Mouse (Mus musculus) heart, adult 8-10 months (tissue): ENCODE measurements at regions not wholly inside any gene's neighbourhood (a gene's known extent, or its start where the extent isn't known, plus 50 kb on each side); places are given as distances from the start of the nearest gene placed in this dataset.

Source experiments
- DNase-seq: peaks from one replicate; pipeline ENCODE4 v3.0.0; 2022; ENCODE audit warnings: low spot score

DNA sequence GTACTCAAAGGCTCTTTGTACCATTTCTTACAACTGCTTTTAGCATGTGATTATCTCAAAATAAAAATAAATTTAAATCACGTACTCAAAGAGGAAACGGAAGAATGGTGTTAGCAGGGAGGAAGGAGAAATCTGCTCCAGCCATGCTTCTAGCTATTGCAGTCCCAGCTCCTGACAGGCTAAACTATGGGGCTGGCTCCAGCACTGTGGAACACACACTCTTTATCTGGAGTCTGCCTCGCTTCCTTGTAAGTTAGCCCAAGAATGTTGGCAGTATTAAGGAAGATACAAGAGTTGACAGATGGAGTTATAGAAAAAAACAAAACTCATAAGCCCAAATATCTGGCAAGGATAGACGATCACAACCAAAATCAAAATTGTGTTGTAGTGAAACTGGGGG, 161.5 kb upstream of the AI593442 start:
- no peak for DNase-seq

DNA sequence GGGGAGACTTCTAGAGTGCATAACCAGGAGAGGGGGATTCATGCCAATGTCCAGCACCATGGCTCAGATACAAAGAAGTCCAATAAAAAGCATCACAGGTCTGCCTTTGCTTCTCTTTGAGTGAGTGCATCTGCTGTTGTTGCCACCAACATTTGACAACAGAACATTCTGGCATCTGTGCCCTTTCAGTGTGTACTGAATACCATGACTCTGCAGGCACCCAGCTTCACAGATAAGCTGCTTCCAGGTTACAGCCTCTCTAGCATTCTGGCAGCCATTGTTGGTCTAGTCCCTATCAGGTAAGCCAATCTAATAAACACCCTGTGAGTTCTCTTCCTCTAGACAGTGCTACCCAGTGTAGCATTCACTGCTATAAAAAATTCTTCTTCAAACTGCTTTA, 160.4 kb upstream of the AI593442 start:
- DNase-seq: peak; percentile 11

DNA sequence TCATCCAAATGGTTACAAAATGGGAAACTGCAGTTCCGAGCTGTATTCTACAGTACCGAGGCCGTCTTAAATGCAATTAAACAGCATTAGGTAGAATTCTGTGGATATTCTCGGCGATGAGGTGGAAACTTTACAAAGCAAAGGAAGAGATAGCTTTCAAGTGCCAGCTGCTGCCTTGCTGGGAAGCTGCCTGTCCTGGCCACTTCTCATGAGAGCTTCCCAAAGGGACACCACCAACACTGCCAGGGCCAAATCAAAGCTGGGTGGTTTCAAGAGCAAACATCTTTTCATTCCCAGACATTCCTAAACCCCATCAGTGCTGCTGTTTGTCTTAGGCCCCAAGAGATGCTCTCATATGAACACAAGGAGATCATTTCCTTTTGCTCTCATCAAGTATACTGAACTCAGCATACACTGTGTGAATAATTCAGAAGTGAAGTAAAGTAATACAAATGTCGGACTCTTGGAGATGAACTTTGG, 156.6 kb upstream of the AI593442 start:
- peak; percentile 45 for DNase-seq

DNA sequence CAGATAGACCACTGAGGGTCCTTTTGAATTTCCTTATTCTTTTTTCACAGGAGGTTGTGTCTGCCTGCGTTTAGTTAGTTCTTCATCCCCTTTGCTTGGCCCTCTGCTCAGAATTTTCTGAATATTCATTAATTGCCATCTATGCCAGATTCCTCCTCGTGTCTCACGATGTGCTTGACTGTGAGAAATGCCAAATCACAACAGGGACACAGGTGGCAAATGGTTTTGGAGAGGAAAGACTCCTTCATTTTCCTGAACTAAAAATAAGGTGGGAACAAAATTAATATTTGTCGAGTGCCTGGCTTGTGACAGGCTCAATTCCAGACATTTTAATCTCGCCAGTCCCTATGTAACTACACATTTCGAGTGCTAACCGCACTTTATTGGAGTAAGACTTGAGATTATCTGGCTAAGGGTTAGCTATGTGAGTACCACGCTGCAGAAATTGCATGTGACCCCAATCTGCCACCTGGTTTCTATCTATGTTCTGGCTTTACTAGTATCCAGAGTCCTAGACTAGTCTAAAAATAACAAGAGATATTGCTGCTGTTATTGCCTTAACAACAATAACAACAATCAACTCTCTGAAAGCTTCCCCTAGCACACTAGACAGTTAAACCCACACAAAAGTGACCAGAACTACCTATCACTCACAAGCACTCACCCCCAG, 156.0 kb upstream of the AI593442 start:
- DNase-seq: peak; percentile 48

DNA sequence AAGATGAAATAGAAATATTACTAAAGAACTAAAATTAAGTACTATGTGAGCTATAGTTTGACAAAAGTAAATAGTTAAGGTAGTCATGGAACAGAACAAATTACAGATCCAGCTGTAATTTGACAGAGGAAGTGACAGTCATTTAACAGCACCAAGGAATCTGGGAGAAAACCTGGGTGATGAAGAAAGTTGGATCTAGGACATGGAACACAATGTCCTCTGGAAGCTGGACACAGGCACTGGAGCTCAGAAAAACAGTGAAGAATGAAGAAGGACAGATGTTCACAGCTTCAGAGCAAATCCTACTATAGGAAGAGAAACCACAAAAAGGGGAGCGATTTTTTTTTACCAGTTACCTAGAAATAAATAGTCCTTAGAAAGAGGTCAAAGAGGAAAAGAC, 147.2 kb upstream of the AI593442 start:
- peak; percentile 12 for DNase-seq

DNA sequence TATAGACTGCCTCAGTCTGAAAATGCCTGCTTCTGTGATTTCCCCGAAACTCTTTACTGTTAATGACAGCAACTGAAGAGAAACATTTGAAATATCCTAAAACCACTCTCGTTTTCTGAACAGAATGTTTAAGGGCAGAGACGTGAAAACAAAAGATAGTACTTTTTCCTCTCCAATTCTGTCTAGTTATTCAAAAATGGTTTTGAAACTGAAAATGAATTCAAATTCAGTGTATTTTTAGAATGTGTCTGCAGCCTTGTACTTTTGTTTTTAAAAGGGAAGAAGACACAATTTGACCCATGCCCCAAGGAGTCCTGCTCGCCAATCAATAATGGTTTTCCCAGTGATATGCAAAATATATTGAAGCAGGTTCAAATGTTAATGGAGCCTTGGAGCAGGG, 136.7 kb upstream of the AI593442 start:
- no peak for DNase-seq

DNA sequence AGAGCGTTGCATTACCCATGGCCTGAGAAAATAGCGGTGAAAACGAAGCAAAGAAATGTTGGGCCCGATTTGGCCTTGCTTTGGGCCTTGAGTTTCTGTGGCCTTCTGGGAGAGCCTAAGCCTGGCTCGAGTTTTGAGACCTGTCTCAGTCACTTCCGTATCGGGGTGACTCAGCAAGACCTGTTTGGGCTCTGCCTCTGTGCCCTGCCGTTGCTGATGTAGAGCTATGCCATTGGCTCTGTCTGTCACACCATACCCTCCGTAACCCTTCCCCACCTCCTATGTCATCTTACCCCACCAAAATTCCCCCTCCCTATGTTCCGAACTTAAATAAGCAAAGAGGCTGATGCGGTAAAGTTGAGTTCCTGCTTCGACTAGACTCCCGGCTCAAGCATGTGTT, 123.4 kb upstream of the AI593442 start:
- DNase-seq: no peak

DNA sequence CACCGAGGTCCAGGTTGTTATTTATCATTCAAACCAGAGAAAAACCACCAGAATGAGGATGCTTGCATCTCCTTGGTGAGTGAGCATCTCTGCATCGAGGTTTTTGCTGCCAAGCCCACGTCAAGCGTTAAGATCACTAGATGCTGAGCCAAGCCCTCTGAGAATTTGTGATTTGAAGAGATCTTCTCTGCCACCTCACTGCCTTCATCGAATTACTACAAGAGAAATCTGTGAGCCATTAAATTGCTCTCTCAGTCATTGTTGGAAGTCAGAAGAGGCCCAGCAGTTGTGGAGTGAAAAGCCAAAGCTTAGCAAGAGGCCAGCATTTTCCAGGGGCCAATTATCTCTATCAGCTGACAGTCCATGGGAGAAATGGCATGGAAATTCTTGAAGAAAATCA, 122.2 kb upstream of the AI593442 start:
- no peak for DNase-seq

DNA sequence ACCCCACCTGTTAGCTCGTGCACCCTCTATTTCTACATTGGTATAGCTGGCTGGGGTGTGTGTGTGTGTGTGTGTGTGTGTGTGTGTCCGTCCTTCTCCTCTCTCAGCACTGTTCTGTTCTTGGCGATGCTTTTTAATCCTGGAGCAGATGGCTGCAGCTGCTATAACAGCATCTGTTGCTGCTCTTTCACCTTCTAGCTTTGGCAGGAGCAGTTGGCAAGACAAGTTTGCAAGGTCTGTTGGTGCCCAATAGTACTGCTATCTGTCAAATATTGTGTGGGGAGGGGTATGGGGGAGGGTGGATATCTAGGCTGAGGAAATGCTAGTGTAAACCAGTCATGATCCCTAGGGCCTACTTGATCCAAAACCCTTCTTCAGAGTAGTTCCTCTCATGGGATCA, 120.9 kb upstream of the AI593442 start:
- peak; percentile 5 for DNase-seq

DNA sequence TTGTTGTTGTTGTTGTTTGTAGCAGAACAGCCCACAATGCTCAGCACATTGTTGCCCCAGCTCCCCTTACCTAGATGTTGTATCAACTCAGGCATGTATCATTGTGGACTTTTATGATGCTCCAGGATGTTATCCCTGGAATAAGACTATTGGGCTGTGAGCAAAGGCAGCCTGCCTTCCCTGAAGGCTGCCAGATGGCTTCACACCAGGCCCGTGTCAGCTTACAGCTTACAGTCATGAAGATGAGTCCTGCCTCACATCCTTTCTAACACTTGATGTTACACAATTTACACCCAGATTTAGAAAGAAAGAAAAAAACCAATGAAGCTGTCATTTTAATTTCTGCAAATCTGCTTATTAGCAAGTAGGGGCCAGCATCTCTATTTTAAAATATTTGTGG, 113.0 kb upstream of the AI593442 start:
- no peak for DNase-seq

DNA sequence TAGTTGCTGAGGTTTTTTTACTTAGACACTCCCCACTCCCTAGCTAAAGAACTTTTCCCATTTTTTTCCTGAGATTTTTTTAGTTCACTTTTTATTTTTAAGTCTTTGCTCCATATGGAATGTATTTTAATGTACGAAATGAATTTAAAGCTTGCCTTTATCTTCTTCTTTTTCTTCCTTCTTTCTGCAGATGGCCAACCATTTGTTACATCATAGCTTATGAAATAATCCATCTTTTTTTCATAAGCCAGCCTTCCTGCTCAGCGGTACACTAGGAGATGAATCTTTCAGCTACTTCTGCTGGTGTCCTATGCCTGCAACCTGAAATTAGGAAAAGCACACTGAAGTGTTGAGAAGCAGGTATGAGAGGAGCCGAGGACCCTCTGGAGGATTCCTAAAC, 102.9 kb upstream of the AI593442 start:
- DNase-seq: no peak

DNA sequence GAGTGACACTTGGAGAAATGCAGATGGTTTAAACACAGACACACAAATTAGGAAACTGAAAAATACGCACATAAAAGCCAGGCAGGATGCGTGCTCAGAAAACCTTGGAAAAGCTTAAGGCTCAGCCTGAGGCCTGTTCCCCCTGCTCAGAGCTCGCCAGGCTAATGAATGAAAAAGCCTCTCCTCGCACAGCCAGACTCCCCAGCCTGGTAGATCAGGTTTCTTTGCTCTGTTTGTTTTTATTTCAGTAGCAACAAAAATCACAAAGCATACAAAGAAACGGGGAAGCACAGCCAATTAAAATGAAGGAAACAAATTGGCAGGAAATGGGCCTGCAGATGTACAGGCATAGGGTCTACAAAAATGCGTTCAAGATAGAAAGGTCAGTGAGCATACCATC, 97.0 kb upstream of the AI593442 start:
- DNase-seq: no peak

DNA sequence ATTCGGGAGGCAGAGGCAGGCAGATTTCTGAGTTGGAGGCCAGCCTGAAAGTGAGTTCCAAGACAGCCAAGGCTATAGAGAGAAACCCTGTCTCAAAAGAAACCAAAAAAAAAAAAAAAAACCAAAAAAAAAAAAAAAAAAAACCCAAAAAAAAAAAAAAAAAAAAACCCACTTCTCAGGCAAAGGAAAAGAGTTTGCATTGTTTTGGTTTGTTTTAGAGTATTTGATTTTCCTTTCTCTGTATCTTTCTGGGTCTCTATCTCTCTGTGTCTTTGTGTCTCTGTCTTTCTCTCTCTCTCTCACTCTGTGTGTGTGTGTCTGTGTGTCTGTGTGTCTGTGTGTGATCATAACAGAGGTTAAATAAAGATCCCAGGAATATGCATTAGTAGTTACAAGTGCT, 95.7 kb upstream of the AI593442 start:
- DNase-seq: no peak

DNA sequence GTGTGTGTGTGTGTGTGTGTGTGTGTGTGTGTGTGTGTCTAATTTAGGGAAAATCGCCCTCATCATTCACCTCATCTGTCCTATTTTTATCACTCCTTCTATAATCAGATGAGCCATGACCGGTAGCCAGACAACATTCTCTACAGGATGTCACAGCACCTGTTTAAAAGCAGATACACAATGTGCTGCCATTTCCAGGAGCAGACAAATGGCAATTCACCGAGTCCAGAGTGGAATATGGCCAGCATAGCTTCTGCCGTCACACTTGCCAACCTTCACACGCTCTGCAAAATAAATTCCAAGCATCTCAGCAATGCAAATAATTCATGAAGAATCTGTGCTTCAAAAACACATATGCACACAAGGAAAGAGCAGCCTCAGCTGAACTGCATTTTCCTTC, 88.5 kb upstream of the AI593442 start:
- no peak for DNase-seq

DNA sequence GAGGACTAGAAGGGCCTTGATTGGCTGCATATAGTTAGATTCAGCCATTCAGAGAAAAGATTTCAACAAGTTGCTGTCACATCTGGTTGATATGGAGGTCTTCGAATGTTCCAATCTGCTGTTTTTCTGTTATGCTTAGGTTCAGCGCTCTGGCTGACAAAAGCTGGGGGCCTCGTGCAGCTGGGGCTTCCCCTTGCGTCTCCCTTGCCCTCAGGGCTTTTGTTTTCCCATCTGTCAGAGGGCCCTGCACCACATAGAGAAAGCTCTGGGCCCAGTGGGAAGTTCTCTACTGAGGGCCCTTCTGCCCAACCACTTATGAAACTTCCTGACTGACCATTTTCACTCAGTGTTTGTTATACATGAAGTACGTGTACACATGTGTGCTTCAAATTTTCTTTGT, 86.2 kb upstream of the AI593442 start:
- no peak for DNase-seq

DNA sequence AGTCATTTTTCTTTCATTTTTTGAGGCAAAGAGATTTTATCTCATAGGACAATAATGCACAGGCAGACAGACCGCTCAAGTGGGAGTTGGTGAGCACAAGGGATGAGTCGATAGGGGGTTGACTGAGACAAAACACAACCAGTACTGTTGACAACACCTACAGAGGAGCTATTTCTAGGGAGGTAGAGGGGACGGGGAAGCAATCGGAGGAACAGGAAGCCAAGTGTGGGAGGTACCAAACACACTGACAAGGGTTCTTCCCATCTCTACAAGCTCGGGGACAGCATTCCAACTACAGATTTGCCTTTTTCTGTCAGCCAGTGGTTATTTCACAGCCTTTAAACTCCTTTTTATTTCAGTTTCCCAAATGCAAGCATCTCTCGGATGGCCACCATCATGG, 83.3 kb upstream of the AI593442 start:
- DNase-seq: no peak

DNA sequence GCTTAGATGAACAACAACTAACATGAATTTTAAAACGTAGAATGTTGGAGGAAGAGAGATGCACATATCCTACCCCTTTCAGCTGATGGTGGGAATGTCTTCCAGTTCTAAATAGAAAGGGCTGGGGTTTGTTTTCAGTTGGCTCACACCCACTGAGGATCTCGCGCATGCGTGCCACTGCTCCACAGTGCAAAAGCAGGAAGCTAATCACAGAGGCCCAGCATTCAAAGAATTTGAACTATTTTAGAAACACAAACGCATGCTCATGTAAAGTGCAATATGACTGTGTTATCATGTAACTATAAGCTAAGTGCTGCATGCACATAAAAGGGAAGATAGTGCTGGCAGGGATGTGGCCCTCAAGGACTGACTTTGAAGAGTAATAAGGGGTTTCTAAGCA, 81.7 kb upstream of the AI593442 start:
- DNase-seq: no peak

DNA sequence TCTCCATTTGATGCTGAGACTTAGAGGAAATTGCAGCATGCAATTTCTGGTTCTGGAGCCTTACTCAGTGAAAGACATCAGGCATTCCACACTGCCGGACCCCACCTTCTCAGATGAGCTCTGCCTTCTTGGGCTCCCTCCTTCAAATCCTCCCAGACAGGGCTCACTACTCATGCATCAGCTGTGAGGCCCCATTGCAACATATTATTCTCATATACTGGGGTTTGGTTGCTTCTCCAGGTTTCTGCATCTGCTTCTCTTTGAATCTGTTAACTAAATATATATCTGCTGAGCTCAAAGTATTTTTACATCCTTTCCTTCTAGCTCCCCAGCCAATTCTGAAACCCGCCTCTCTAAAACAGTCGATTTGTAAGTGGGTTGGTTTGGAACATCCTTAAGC, 68.8 kb upstream of the AI593442 start:
- no peak for DNase-seq

DNA sequence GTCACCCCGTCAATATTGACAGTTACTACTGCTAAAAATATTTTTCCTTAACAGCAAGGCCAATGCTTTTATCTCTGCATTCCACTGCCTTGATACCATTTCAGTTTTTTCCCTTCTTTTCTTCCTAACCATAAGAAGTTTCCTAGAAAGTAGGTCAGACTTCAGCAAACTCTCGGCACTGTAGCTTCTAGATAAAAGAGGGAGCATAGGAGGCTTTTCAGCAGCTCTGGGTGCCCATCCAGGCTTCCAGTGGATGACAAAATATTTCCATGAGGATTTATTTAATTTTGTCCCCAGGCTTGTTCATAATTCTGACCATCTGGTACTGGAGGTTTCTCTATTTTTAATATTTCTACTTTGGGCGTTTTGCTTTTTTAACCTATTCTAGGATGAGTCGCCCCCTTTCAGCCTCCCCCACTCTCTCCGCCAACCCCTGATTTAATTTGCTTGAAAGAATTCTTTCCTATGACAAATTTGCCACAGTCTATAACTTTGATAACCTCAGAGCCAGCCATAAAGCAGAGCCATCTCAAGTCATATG, 59.0 kb upstream of the AI593442 start:
- no peak for DNase-seq
